Mouse (Mus musculus) myocyte (in vitro differentiated cells): ENCODE data around the gene Dhrs4.

Experiments used
- CEBPB ChIP-seq: IDR thresholded peaks from 2 replicates; pipeline ENCODE4 v1.6.1; 2011; ENCODE audit warnings: mild to moderate bottlenecking, moderate library complexity; ENCODE audit not compliant: poor library complexity, insufficient read depth, severe bottlenecking
- E2F4 ChIP-seq: IDR thresholded peaks from one replicate; pipeline ENCODE4 v1.6.1; 2011; ENCODE audit warnings: mild to moderate bottlenecking, control low read depth, moderate library complexity; ENCODE audit not compliant: insufficient read depth
- MYOD1 ChIP-seq, 3 experiments: IDR thresholded peaks; one replicate each; pipeline ENCODE4 v1.6.1; 2011; ENCODE audit warnings: control low read depth in 2 of 3, low read depth in 2 of 3, mild to moderate bottlenecking in 2 of 3, moderate library complexity in 1 of 3; ENCODE audit not compliant: insufficient read length in 2 of 3, control insufficient read depth in 1 of 3
- POLR2A ChIP-seq: IDR thresholded peaks from one replicate; pipeline ENCODE4 v1.6.1; 2011; ENCODE audit warnings: low read depth, mild to moderate bottlenecking, control low read depth, moderate library complexity; ENCODE audit not compliant: insufficient read length
- POLR2AphosphoS2 ChIP-seq: IDR thresholded peaks from one replicate; pipeline ENCODE4 v1.6.1; 2011; ENCODE audit warnings: low read depth, control low read depth; ENCODE audit not compliant: insufficient read length
- REST ChIP-seq: IDR thresholded peaks from one replicate; pipeline ENCODE4 v1.6.1; 2011; ENCODE audit warnings: mild to moderate bottlenecking, control low read depth, moderate library complexity; ENCODE audit not compliant: insufficient read depth, insufficient read length

DNA sequence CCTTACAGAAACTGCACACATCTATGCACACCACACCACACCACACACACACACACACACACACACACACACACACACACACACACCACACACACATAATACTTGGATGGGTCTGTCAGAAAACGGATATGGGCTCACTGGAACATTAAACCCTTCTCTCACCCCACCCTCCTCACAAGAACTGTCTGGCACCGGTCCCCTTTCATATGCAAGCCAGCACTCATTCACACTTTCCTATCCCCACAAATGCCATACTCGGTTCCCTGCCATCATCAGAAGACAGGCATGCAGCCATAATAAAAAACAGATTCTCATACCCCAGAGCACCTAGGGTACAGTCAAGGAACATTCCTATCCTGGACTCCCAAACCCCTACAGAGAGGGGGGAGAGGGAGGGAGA lies 13.5 kb downstream of the Dhrs4 start:
- TF ChIP-seq MYOD1 (IDR thresholded peaks at IDR 0.05; ENCODE audit: control insufficient read depth in 1 of 3, insufficient read length in 2 of 3, low read depth in 2 of 3) (no peak), POLR2A (no peak), REST (no peak), E2F4 (no peak), POLR2AphosphoS2 (no peak), CEBPB (no peak)
